Mouse (Mus musculus) gastrocnemius, adult 8-10 months (tissue): ENCODE measurements around the gene Tmc6. TPM values are rescaled to one million over a fixed set of nuclear protein-coding genes. Genes with fewer than 3 reads are reported as not detected.

Experiments used
- total RNA-seq, 4 experiments: library from RNA; stranded (reverse); gene quantifications; 2 replicates each; pipeline ENCODE4 v1.2.4; 2022

Gene Tmc6
- total RNA-seq, 4 experiments from 2014 or later, result 2.4 to 6.4 (median 4.5) TPM

Other genes starting within 250 kb of the Tmc6 start
- gene Tnrc6c, start 127.9 kb downstream of the Tmc6 start, total RNA-seq, result 10 to 100 TPM; 17.0 to 20.8 (median 18.6) TPM
- under 1 TPM; 0.38 to 0.89 (median 0.43) TPM for gene Tmc8, start 122 bp downstream of the Tmc6 start, total RNA-seq
- not detected for gene 6030468B19Rik, start 15.5 kb upstream of the Tmc6 start, total RNA-seq
- 1 to 10 TPM in 2 of 4 experiments, under 1 TPM in 1, not detected in 1; 0.46 to 1.2 (median 1.1) TPM for gene Gm20708, start 27.5 kb upstream of the Tmc6 start, total RNA-seq
- gene Syngr2, start 27.5 kb upstream of the Tmc6 start, total RNA-seq, result 100 to 1,000 TPM; 182 to 198 (median 184) TPM
- gene Afmid, start 43.7 kb upstream of the Tmc6 start, total RNA-seq, result 1 to 10 TPM; 2.0 to 4.6 (median 3.4) TPM
- 1 to 10 TPM; 2.5 to 5.4 (median 4.1) TPM for gene Tk1, start 43.9 kb upstream of the Tmc6 start, total RNA-seq
- under 1 TPM in 1 of 4 experiments, not detected in 3; 0.24 TPM for gene Birc5, start 67.1 kb upstream of the Tmc6 start, total RNA-seq
- not detected for gene Tmem235, start 78.6 kb upstream of the Tmc6 start, total RNA-seq
- 1 to 10 TPM; 2.7 to 3.8 (median 3.4) TPM for gene Tha1, start 91.3 kb upstream of the Tmc6 start, total RNA-seq
- gene Socs3, start 187.8 kb upstream of the Tmc6 start, total RNA-seq, result 1 to 10 TPM; 1.9 to 3.3 (median 2.5) TPM
- gene Pgs1, start 204.1 kb upstream of the Tmc6 start, total RNA-seq, result 10 to 100 TPM; 16.9 to 23.0 (median 19.1) TPM